Mouse (Mus musculus) common myeloid progenitor, adult 5-6 weeks (primary cell): ENCODE measurements at regions not wholly inside any gene's neighbourhood (a gene's known extent, or its start where the extent isn't known, plus 50 kb on each side); places are given as distances from the start of the nearest gene placed in this dataset.

Experiments used
- ATAC-seq: replicated peaks from 2 replicates; pipeline ENCODE4 v1.8.0; 2016; ENCODE audit warnings: low read depth, mild to moderate bottlenecking, moderate TSS enrichment, inconsistent platforms; ENCODE audit not compliant: poor library complexity, severe bottlenecking

DNA sequence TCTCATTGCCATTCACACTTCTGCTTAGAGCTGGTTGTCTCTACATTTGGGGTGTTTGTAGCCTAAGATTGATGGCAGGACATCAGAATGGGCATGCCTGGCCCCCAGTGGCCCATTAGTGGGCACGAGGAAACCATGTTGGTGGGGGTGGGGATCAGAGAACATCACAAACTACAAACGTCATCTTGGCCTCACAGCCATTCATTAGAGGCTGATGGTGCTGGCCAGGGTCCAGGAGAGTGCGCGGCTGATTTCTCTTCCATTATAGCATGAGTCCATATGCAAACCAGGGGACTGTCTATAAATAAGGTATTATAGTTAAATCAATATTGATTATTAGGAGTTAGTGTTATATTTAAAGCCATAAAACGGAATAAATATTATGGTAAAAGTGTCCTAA, 67.9 kb downstream of the 3100002H09Rik start:
- ATAC-seq = no peak

- no peak for ATAC-seq
These were observed 72.1 kb downstream of the 3100002H09Rik start for GRCm38 (mm10) chr4:124538471-124538870.

DNA sequence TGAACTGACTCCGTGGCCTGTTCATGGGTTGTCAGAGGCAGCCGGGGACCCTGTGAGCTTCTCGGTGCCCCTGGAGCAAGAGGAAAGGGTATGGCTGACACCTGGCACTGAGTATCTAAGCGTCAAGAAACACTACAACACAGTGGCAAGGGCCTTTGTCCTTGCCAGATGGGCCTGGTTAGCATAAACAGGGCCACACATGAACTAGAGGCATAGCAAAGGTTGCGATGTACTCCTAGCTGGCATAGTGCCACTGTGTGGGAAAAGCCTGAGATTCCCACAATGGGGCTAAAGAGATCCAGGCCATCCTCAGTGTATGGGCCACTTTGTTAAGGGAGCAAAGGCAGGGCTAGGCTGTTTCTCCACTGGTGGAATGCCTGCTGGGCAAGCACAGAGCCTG, 72.9 kb downstream of the 3100002H09Rik start:
- ATAC-seq = no peak

DNA sequence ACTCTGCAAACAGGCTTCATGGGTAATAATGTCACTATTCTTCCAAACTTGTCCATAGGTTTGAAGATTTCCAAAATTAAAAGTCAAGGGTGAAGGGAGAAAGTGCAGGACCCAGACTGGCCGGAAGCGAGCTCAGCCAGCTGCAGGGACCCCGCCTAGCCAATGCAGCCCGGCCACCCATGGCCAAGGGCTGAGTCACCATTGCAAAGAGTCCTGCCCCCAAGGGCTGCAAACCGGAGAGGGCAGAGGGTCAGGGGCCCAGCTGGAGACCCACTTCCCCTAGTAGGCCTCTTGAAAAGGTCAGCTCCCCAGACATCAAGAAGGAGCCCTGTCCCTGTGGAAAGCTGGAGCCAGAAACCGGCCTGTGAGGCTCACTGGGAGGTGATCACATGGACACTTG, 77.0 kb downstream of the 3100002H09Rik start:
- no peak for ATAC-seq

- ATAC-seq = no peak
These were observed 80.0 kb downstream of the 3100002H09Rik start for GRCm38 (mm10) chr4:124530596-124530995.

DNA sequence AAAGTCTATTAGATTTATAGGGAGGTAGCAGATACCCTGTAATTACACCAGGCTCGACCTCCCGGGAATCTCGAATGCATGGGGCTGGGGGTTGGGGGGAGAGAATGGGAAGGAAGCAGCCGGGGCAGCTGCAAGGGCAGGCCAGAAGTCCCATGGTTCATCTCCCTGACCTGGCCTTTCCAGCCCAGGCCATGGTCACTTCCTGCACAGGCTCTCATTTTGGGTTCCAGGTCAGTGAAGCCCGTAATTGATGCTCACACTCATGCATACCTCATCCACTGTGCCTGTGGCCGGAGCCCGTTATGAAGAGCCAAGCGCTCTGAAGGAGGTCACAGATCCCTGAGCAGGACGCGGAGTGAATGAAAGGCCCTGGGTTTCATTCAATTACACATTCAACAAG, 83.8 kb downstream of the 3100002H09Rik start:
- ATAC-seq = no peak

GRCm38 (mm10) chr4:124526362-124526761, 84.2 kb downstream of the 3100002H09Rik start:
- ATAC-seq = no peak

DNA sequence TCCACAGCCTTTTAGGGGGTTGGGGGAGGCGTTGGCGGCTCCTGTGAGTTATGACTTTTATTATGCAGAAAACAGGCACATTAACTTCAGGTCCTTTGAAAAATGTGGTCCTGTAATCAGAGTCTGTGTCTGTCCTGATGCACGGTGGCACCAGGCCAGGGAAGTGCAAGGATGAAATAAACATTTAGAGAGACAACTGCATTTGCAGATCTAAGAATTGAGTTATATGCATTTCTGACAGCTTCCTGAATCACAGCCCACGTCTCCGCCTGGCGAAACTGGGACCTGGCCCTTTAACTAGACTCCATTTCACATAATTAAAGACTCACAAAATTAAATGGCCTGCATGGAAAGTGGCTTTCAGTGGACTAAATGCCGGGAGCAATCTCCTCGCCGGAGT, 90.3 kb downstream of the 3100002H09Rik start:
- no peak for ATAC-seq

DNA sequence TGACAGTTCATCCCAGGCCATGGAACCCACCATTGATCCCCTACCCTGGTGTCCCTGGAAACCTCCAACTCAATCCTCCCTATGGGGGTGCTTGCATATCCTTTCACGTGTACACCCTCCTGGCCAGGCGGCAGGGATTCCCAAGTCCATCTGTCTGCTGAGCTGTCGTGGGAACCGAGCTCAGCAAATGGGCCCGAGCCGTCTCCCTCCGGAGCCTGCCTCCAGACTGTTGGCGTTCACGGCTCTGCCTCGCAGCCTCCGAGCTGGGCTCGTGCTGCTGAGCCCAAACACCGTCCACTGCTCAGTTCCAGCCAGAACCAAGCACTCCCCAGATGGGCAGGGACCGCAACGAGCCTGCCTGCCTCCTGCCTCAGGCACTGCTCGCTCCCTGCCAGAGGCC, 98.8 kb downstream of the 3100002H09Rik start:
- ATAC-seq = no peak

DNA sequence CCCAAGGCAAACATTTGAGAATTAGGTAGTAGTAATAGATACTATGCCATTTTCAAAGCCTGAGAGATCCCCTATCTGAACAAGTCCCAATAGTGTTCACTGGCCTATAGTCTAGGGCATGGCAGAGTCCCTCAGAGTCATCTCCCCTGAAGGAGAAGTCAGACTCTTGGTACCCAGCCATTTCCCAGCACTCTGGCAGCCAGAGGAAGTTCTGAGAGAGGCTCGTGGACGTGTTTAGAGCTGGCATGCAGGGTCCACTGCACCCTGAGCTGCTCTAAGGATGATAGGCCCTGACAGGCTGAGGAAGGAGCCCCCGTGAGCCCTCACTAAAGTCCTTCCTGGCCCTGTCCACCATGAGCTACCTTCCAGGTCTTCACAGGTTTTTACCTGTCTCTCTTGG, 99.8 kb downstream of the 3100002H09Rik start:
- ATAC-seq = no peak

DNA sequence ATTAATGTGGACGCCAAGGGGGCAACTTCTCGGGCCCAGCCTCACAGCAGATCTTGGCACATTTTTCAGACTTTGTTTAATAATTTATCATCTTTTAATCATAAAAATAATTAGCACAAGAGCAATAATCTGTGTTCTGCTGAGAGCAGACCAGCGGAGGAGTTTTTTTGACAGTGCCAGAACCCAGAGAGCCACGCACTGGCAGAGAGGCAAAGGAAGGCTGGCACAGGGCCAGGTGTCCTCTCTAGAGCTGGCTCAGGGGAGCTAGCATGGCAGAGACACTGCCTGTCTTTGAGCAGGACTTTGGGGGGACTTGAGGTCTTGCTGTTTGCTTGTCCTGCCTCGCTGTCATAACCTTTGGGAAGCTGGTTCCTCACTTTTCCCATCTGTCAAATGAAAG, 100.9 kb downstream of the 3100002H09Rik start:
- ATAC-seq = no peak

DNA sequence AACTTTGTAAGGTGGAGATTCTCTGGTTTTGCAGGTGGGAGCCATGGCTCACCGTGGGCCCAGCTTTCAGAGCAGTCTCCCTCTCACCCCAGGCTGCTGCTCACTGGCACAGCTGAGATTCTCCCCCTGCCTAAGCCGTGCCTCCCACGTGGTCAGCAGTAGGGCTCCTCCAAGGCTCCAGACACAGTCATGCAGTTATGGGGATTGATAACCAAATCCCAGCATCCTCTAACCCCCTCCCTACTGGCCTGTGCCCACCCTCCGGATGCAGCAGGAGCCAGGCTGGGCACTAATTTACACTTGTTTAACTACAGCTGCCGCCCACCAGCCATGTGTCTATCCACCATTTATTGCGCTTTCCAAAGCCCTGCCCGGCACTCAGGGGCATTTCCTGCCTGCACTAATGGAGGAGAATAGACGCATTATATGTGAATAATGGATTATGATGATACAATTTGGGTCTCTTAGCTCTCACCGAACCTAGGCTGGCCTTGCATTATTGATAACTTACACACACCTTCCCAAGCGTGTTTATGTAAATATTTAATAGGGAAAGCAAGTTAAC, 104.4 kb downstream of the 3100002H09Rik start:
- no peak for ATAC-seq

- no peak for ATAC-seq
These were observed 108.8 kb downstream of the 3100002H09Rik start for GRCm38 (mm10) chr4:124501785-124502184.

DNA sequence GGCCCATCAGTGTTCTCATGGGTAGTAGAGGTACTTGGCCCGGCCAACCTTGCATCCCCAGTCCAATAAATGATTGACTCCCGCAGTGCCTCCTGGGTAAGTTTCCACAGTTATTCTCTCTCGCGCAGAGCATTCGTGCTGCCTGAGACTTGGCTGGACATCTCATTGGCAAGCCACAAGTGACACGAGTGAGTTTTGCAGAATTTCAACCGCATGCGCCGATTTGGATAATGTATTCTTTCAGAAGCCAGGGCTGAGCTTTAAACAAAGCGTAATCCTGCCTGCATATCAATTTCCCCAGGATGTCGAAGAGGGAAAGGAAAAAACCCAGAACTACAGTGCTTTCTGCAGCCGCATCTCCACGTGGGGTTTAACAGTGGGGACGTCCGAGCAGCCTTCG, 112.6 kb downstream of the 3100002H09Rik start:
- no peak for ATAC-seq

DNA sequence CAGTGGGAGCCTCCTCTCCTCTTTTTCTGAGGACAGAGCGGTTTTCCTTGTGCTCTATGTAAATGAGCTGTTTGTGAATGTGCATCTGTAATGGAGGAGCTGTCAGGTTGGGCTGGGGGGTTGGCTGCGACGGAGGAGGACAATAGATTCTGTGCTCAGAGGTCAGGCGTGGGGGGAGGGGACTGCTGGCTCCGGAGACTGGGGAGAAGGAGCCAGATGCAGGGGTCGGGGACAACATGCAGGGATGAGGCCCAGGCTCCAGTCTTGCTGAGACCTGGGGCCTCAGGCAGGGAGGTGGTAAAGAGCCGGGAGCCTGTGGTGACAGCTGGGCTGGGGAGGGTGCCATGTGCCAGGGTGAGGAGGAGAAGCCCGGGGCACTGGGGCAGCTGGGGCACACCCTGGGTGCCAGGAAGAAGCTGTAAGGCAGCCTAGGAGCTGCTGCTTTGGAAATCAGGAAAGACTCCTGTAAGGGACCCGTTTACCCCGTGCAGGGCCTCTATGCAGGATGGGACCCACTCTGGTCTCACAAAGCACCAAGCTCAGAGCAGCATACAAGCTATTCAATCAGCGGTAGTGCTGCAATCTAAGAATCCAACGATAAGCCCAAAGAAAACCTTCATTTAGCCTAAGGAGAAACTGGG, 124.5 kb downstream of the 3100002H09Rik start:
- no peak for ATAC-seq

GRCm38 (mm10) chr4:124484613-124485586, 125.7 kb downstream of the 3100002H09Rik start:
- no peak for ATAC-seq

- no peak for ATAC-seq
These were observed 132.7 kb downstream of the 3100002H09Rik start for GRCm38 (mm10) chr4:124477870-124478301.

DNA sequence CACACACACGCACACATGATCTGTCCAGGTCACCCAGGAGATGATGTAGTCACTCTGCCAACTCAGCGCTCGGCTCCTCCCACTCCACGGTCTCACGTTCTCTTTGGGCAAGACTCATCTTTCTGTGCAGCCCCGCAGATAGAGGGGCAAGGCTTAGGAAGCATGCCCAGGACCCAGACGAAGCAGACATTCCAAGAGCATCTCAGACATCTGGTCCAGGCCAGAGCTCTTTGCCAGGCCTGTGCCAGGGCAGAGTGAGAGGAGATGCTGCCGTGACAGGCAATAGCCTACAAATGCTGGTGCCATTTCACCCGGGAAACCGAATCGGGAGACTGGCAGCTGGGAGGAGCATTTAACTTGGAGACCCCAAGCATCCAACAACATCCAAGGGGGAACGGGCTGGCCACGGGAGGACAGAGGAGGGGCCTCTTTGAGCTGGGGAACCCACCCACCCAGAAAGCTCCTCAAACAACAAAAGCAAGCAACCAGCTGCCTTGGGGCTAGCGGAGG, 133.2 kb downstream of the 3100002H09Rik start:
- no peak for ATAC-seq

- ATAC-seq = no peak
These were observed 145.3 kb downstream of the 3100002H09Rik start for GRCm38 (mm10) chr4:124465229-124465820.

- ATAC-seq = no peak
These were observed 154.9 kb downstream of the 3100002H09Rik start for GRCm38 (mm10) chr4:124455511-124456338.
